In genomic region chr8:92469141-92470000, GRCm38 (mm10) we compare ENCODE assay signal across 15 mouse cellular contexts.
A peak's percentile ranks its signal among the peaks of the same experiment; 100 is the strongest.
DNase-seq lines count a peak whose midpoint lies in the region; ATAC-seq lines count a peak whose summit lies in the region.
"Had no signal": no experiment of that assay in that cellular context is flagged by ENCODE, and none has a peak within 500 bp of the region (broad histone marks: within the 10 kb centered on the region; RNA-seq: fewer than 3 reads in every experiment).

No protein-coding gene starts in this region.

- no peak overlapping the region for H3K4me3 ChIP-seq in neural tube, embryonic 11.5 days (ENCODE audit: low read depth, low read length)
- H3K4me3 ChIP-seq in forebrain, embryonic 15.5 days, result no peak overlapping the region
- H3K4me3 ChIP-seq: heart, embryonic 15.5 days had no signal

- DNase-seq in neural tube, embryonic 11.5 days (ENCODE audit: low spot score), result peak; percentile 41
- DNase-seq in neural tube, embryonic 10.5 days (ENCODE audit: extremely low spot score, low spot score), result no peak
- DNase-seq in mesoderm, embryonic 11.5 days (ENCODE audit: low read depth, low spot score), result peak; percentile 41
- DNase-seq in retina, embryonic 14.5 days (ENCODE audit: low spot score), result peak; percentile 78
- no peak for DNase-seq in cerebellum, adult 11 months
- DNase-seq in adrenal gland, postnatal 25 days, result no peak
- DNase-seq in urinary bladder, adult 2 months (ENCODE audit: low spot score), result no peak
- DNase-seq: adrenal gland, adult 8-10 months; cerebellum, postnatal 14 days; heart, adult 11 months; kidney, postnatal 10 days; lung, adult 18-20 months had no signal

- H3K4me2 ChIP-seq in neural tube, embryonic 11.5 days (ENCODE audit: low read depth), result no peak overlapping the region
- 0 out of 2 replicates have a peak overlapping the region, but pooled peaks have one; percentile 1 for H3K4me2 ChIP-seq in forebrain, embryonic 15.5 days (replicated peaks)
- H3K4me2 ChIP-seq: heart, embryonic 15.5 days had no signal

- H3K36me3 ChIP-seq in neural tube, embryonic 11.5 days (ENCODE audit: control insufficient read depth, insufficient read depth, low read length), result no peaks in the 10 kb centered on the region
- H3K36me3 ChIP-seq in forebrain, embryonic 15.5 days, result no peaks in the 10 kb centered on the region
- H3K36me3 ChIP-seq: heart, embryonic 15.5 days had no signal

- 32% methylated on average over 19 of the region's 19 CpGs for WGBS in neural tube, embryonic 11.5 days
- 12% methylated on average over 19 of the region's 19 CpGs for WGBS in forebrain, embryonic 15.5 days

- no peaks in the 10 kb centered on the region for H3K4me1 ChIP-seq in neural tube, embryonic 11.5 days (ENCODE audit: control insufficient read depth, insufficient read depth, low read length)
- peaks cover 10% of the 10 kb centered on the region; the same call in 1 of the 2 replicates for H3K4me1 ChIP-seq in forebrain, embryonic 15.5 days
- H3K4me1 ChIP-seq: heart, embryonic 15.5 days had no signal

- no peak for ATAC-seq in neural tube, embryonic 11.5 days (ENCODE audit: insufficient read depth, low FRiP score, low TSS enrichment)
- 0 out of 2 replicates have a peak, but pooled peaks have one; percentile 47 for ATAC-seq in forebrain, embryonic 15.5 days (replicated peaks)

- H3K27me3 ChIP-seq in neural tube, embryonic 11.5 days (ENCODE audit: control insufficient read depth, insufficient read depth, low read length), result no peaks in the 10 kb centered on the region
- peaks cover 6% of the 10 kb centered on the region; the same call in 1 of the 2 replicates for H3K27me3 ChIP-seq in forebrain, embryonic 15.5 days

- no peak overlapping the region; the same call in 1 of the 2 replicates for H3K9ac ChIP-seq in neural tube, embryonic 11.5 days (ENCODE audit: low read length)
- H3K9ac ChIP-seq in forebrain, embryonic 15.5 days (replicated peaks), result no peak overlapping the region
- H3K9ac ChIP-seq: heart, embryonic 15.5 days had no signal

- H3K27ac ChIP-seq in neural tube, embryonic 11.5 days (ENCODE audit: low read depth, low read length), result no peak overlapping the region
- H3K27ac ChIP-seq in forebrain, embryonic 15.5 days (replicated peaks), result no peak overlapping the region
- H3K27ac ChIP-seq: heart, embryonic 15.5 days; macrophage had no signal

- no peaks in the 10 kb centered on the region for H3K9me3 ChIP-seq in neural tube, embryonic 11.5 days (ENCODE audit: control insufficient read depth, low read length)
- no peaks in the 10 kb centered on the region for H3K9me3 ChIP-seq in forebrain, embryonic 15.5 days
- H3K9me3 ChIP-seq: heart, embryonic 15.5 days had no signal

Comparison
In these comparisons a context has a peak if more than half of its experiments do, and no peak if none do; other contexts are left out.
1. DNase-seq: peak in neural tube, embryonic 11.5 days (single experiment), mesoderm, embryonic 11.5 days (single experiment) and retina, embryonic 14.5 days (single experiment); none in neural tube, embryonic 10.5 days (single experiment), cerebellum, adult 11 months (single experiment), adrenal gland, postnatal 25 days (single experiment) and urinary bladder, adult 2 months (single experiment).